Mouse (Mus musculus) myocyte (in vitro differentiated cells): ENCODE results near the gene Ncbp2. TPM values are rescaled to one million over a fixed set of nuclear protein-coding genes. Genes with fewer than 3 reads are reported as not detected.

Experiments
- H3K27me3 ChIP-seq: one replicate; pipeline ENCODE4 v1.6.1; 2011; ENCODE audit not compliant: control insufficient read depth, insufficient read depth, insufficient read length
- H3K36me3 ChIP-seq: one replicate; pipeline ENCODE4 v1.6.1; 2011; ENCODE audit not compliant: control insufficient read depth, insufficient read depth
- H3K4me2 ChIP-seq: one replicate; pipeline ENCODE4 v1.6.1; 2011; ENCODE audit warnings: low read depth, control low read depth
- H3K4me3 ChIP-seq: one replicate; pipeline ENCODE4 v1.5.1; 2011; ENCODE audit warnings: mild to moderate bottlenecking, control low read depth, moderate library complexity
- H3K79me2 ChIP-seq: one replicate; pipeline ENCODE4 v1.6.1; 2011; ENCODE audit not compliant: control insufficient read depth, insufficient read depth
- H3ac ChIP-seq: one replicate; pipeline ENCODE4 v1.6.1; 2011; ENCODE audit not compliant: control insufficient read depth, insufficient read length
- CEBPB ChIP-seq: IDR thresholded peaks from 2 replicates; pipeline ENCODE4 v1.6.1; 2011; ENCODE audit warnings: mild to moderate bottlenecking, moderate library complexity; ENCODE audit not compliant: poor library complexity, insufficient read depth, severe bottlenecking
- E2F4 ChIP-seq: IDR thresholded peaks from one replicate; pipeline ENCODE4 v1.6.1; 2011; ENCODE audit warnings: mild to moderate bottlenecking, control low read depth, moderate library complexity; ENCODE audit not compliant: insufficient read depth
- MAX ChIP-seq: IDR thresholded peaks from one replicate; pipeline ENCODE4 v1.6.1; 2011; ENCODE audit warnings: low read depth, mild to moderate bottlenecking, control low read depth
- MYOD1 ChIP-seq, 3 experiments: IDR thresholded peaks; one replicate each; pipeline ENCODE4 v1.6.1; 2011; ENCODE audit warnings: control low read depth in 2 of 3, low read depth in 2 of 3, mild to moderate bottlenecking in 2 of 3, moderate library complexity in 1 of 3; ENCODE audit not compliant: insufficient read length in 2 of 3, control insufficient read depth in 1 of 3
- MYOG ChIP-seq, 3 experiments: IDR thresholded peaks; one replicate each; pipeline ENCODE4 v1.6.1; 2011; ENCODE audit warnings: control low read depth in 2 of 3, low read depth in 2 of 3, mild to moderate bottlenecking in 2 of 3; ENCODE audit not compliant: insufficient read length in 2 of 3, control insufficient read depth in 1 of 3, insufficient read depth in 1 of 3
- POLR2A ChIP-seq: IDR thresholded peaks from one replicate; pipeline ENCODE4 v1.6.1; 2011; ENCODE audit warnings: low read depth, mild to moderate bottlenecking, control low read depth, moderate library complexity; ENCODE audit not compliant: insufficient read length
- POLR2AphosphoS2 ChIP-seq: IDR thresholded peaks from one replicate; pipeline ENCODE4 v1.6.1; 2011; ENCODE audit warnings: low read depth, control low read depth; ENCODE audit not compliant: insufficient read length
- REST ChIP-seq: IDR thresholded peaks from one replicate; pipeline ENCODE4 v1.6.1; 2011; ENCODE audit warnings: mild to moderate bottlenecking, control low read depth, moderate library complexity; ENCODE audit not compliant: insufficient read depth, insufficient read length
- SRF ChIP-seq: IDR thresholded peaks from one replicate; pipeline ENCODE4 v1.6.1; 2011; ENCODE audit warnings: low read depth; ENCODE audit not compliant: control insufficient read depth, insufficient read length
- TCF12 ChIP-seq: IDR thresholded peaks from one replicate; pipeline ENCODE4 v1.6.1; 2011; ENCODE audit warnings: mild to moderate bottlenecking, control low read depth; ENCODE audit not compliant: poor library complexity, insufficient read depth, severe bottlenecking
- TCF3 ChIP-seq: IDR thresholded peaks from one replicate; pipeline ENCODE4 v1.6.1; 2011; ENCODE audit warnings: low read depth, control low read depth; ENCODE audit not compliant: insufficient read length
- USF1 ChIP-seq: IDR thresholded peaks from one replicate; pipeline ENCODE4 v1.6.1; 2011; ENCODE audit warnings: low read depth, mild to moderate bottlenecking, control low read depth, moderate library complexity
- polyA plus RNA-seq: library from polyadenylated mRNA; unstranded; fragments of >200 nt; fragmentation: generic; extraction: Trizol; gene quantifications from one replicate; pipeline ENCODE4 v1.2.1, GENCODE M21; 2012; ENCODE audit warnings: missing spikeins

Gene Ncbp2
- polyA plus RNA-seq, 1 experiment = 19.9 TPM

- Histone ChIP-seq H3K79me2 (no peaks in the 10 kb centered on the region), H3K27me3 (peaks cover 4% of the 10 kb centered on the region), H3K4me3 (no peak overlapping the region), H3K4me2 (peak overlapping the region; percentile 74), H3ac (no peak overlapping the region), H3K36me3 (no peaks in the 10 kb centered on the region)
- TF ChIP-seq TCF3 (no peak), CEBPB (no peak), POLR2AphosphoS2 (no peak), TCF12 (no peak), MAX (no peak), POLR2A (no peak), MYOG (IDR thresholded peaks at IDR 0.05; ENCODE audit: control insufficient read depth in 1 of 3, insufficient read depth in 1 of 3, insufficient read length in 2 of 3, low read depth in 2 of 3) (no peak), REST (no peak), E2F4 (no peak), SRF (no peak), USF1 (no peak), MYOD1 (IDR thresholded peaks at IDR 0.05; ENCODE audit: control insufficient read depth in 1 of 3, insufficient read length in 2 of 3, low read depth in 2 of 3) (no peak)
Measured at GRCm38 (mm10) chr16:31917776-31918175, 30.5 kb upstream of the Ncbp2 start.

GRCm38 (mm10) chr16:31918248-31918724 lies 30.0 kb upstream of the Ncbp2 start:
- Histone ChIP-seq H3K27me3 (peaks cover 4% of the 10 kb centered on the region), H3ac (no peak overlapping the region), H3K4me3 (no peak overlapping the region), H3K79me2 (no peaks in the 10 kb centered on the region), H3K36me3 (no peaks in the 10 kb centered on the region), H3K4me2 (peak overlapping the region; percentile 74)
- no peak for TF ChIP-seq TCF3
- no peak for TF ChIP-seq TCF12
- TF ChIP-seq CEBPB = no peak
- no peak for TF ChIP-seq MYOD1 (IDR thresholded peaks at IDR 0.05; ENCODE audit: control insufficient read depth in 1 of 3, insufficient read length in 2 of 3, low read depth in 2 of 3)
- no peak for TF ChIP-seq SRF

- H3K36me3 ChIP-seq = no peaks in the 10 kb centered on the region
- no peaks in the 10 kb centered on the region for H3K79me2 ChIP-seq
- H3K4me3 ChIP-seq = no peak overlapping the region
- no peak overlapping the region for H3K4me2 ChIP-seq
- TF ChIP-seq MAX (no peak), TCF3 (no peak), POLR2AphosphoS2 (no peak), E2F4 (no peak), MYOG (IDR thresholded peaks at IDR 0.05; ENCODE audit: control insufficient read depth in 1 of 3, insufficient read depth in 1 of 3, insufficient read length in 2 of 3, low read depth in 2 of 3) (no peak), MYOD1 (IDR thresholded peaks at IDR 0.05; ENCODE audit: control insufficient read depth in 1 of 3, insufficient read length in 2 of 3, low read depth in 2 of 3) (no peak), TCF12 (no peak), USF1 (no peak), SRF (no peak), REST (no peak), POLR2A (no peak), CEBPB (no peak)
- no peak overlapping the region for H3ac ChIP-seq
- peaks cover 4% of the 10 kb centered on the region for H3K27me3 ChIP-seq
Measured at GRCm38 (mm10) chr16:31924368-31924767, 23.9 kb upstream of the Ncbp2 start.

- no peak for TF ChIP-seq MYOD1 (IDR thresholded peaks at IDR 0.05; ENCODE audit: control insufficient read depth in 1 of 3, insufficient read length in 2 of 3, low read depth in 2 of 3)
- H3ac ChIP-seq = no peak overlapping the region
- no peaks in the 10 kb centered on the region for H3K79me2 ChIP-seq
Measured at GRCm38 (mm10) chr16:31926091-31926490, 22.2 kb upstream of the Ncbp2 start.

GRCm38 (mm10) chr16:31926547-31927182 lies 21.6 kb upstream of the Ncbp2 start:
- TF ChIP-seq TCF12 (no peak), POLR2A (no peak), MAX (no peak), USF1 (no peak), CEBPB (no peak), SRF (no peak), E2F4 (no peak), POLR2AphosphoS2 (no peak), REST (no peak), MYOD1 (IDR thresholded peaks at IDR 0.05; ENCODE audit: control insufficient read depth in 1 of 3, insufficient read length in 2 of 3, low read depth in 2 of 3) (no peak), MYOG (IDR thresholded peaks at IDR 0.05; ENCODE audit: control insufficient read depth in 1 of 3, insufficient read depth in 1 of 3, insufficient read length in 2 of 3, low read depth in 2 of 3) (no peak), TCF3 (no peak)
- no peak overlapping the region for H3K4me2 ChIP-seq
- H3K27me3 ChIP-seq = peaks cover 4% of the 10 kb centered on the region
- no peak overlapping the region for H3K4me3 ChIP-seq
- H3ac ChIP-seq = no peak overlapping the region
- no peaks in the 10 kb centered on the region for H3K79me2 ChIP-seq
- H3K36me3 ChIP-seq = no peaks in the 10 kb centered on the region

More at GRCm38 (mm10) chr16:31926091-31926490, 22.2 kb upstream of the Ncbp2 start:
- H3K27me3 ChIP-seq = peaks cover 4% of the 10 kb centered on the region
- no peaks in the 10 kb centered on the region for H3K36me3 ChIP-seq
- H3K4me2 ChIP-seq = no peak overlapping the region
- H3K4me3 ChIP-seq = no peak overlapping the region
